Mouse (Mus musculus): ENCODE results near the gene Cxadr. TPM values are rescaled to one million over a fixed set of nuclear protein-coding genes. Genes with fewer than 3 reads are reported as not detected.

The Cxadr gene
- polyA plus RNA-seq, 1 experiment from 2014 or later, result 57.1 TPM

Other genes with a start within 250 kb of the Cxadr start
- 51.2 and 57.7 TPM in 2 replicates for gene Btg3, start 75.7 kb downstream of the Cxadr start, polyA plus RNA-seq (2014; fragmentation: Nextera tagmentation; extraction: Ambion mirVana)